ENCODE assay signal across 8 mouse cellular contexts in the genomic region with DNA sequence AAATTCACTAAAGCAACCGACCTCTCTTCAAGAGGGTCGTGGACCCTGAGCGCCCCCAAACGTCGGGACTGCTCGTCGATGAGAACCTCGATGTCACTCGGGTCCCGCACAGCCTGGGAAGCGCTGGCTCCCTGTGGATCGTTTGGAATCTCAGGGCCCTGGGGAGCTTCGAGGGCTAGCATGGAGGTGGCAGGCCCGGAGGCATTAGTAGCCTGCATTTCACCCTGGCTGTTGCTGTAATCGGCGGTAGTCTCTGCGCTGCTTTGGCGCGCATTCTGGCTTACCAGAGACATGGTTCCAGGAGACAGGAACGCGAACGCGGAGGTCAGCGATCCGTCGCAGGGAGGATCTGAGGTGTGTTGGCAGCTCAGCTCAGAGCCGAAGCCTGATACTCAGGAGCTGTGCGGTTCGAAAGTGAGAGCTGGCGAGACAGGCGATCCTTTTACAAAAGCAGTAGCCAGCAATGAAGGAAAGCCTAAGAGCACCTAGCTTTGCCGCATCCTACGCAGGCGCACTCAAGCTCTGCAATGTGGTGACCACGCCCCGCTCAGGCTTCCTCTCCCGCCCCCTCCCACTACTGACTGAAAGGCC. TPM values are rescaled to one million over a fixed set of nuclear protein-coding genes. Genes with fewer than 3 reads are reported as not detected.
DNase-seq lines count a peak whose midpoint lies in the region; ATAC-seq and TF ChIP-seq lines count a peak whose summit lies in the region.

A gene (minus strand): TSS at position 517 of the 591 bp plus-strand sequence.

- H3K4me3 ChIP-seq in kidney, postnatal 0 days (replicated peaks; ENCODE audit: low read depth, low read length): peak within 1 kb of the TSS; percentile 37
- peak within 1 kb of the TSS; percentile 46 for H3K4me3 ChIP-seq in liver, embryonic 13.5 days (replicated peaks)
- H3K4me3 ChIP-seq in neural tube, embryonic 13.5 days: peak within 1 kb of the TSS; percentile 48

- no peaks in the 10 kb centered on the region for H3K4me1 ChIP-seq in kidney, postnatal 0 days (replicated peaks; ENCODE audit: insufficient read depth, low read length)
- no peaks in the 10 kb centered on the region for H3K4me1 ChIP-seq in liver, embryonic 13.5 days (replicated peaks)
- H3K4me1 ChIP-seq in neural tube, embryonic 13.5 days (replicated peaks): no peaks in the 10 kb centered on the region

- TF ChIP-seq CTCF in kidney, postnatal 0 days (IDR thresholded peaks at IDR 0.05; ENCODE audit: low read depth): peak; percentile 30; the same call in 1 of the 2 replicates

- DNase-seq in left cerebral cortex, adult 18-20 months (ENCODE audit: low spot score in 2 of 2): peak; percentile 18 to 36
- DNase-seq in left cerebral cortex, adult 11 months (ENCODE audit: low spot score): no peak
- DNase-seq in cerebellum, postnatal 14 days: peak; percentile 62 to 67
- DNase-seq in frontal cortex, postnatal 14 days (ENCODE audit: low spot score in 2 of 2): peak; percentile 12 to 13
- peak; percentile 46 for DNase-seq in kidney, postnatal 0 days (ENCODE audit: low spot score)
- no peak for DNase-seq in liver, embryonic 13.5 days
- DNase-seq in yolk sac, embryonic 10.5 days (ENCODE audit: low spot score): peak; percentile 16

- no peaks in the 10 kb centered on the region for H3K9me3 ChIP-seq in kidney, postnatal 0 days (replicated peaks; ENCODE audit: low read length)
- H3K9me3 ChIP-seq in liver, embryonic 13.5 days (replicated peaks): no peaks in the 10 kb centered on the region
- H3K9me3 ChIP-seq in neural tube, embryonic 13.5 days: no peaks in the 10 kb centered on the region

- no peak for ATAC-seq in kidney, postnatal 0 days (replicated peaks; ENCODE audit: low FRiP score, low read depth)
- ATAC-seq in liver, embryonic 13.5 days (ENCODE audit: low read depth): no peak
- ATAC-seq in neural tube, embryonic 13.5 days (ENCODE audit: low read depth): peak; percentile 96

- H3K27ac ChIP-seq in kidney, postnatal 0 days: no peak within 1 kb of the TSS
- no peak within 1 kb of the TSS for H3K27ac ChIP-seq in liver, embryonic 13.5 days
- peak within 1 kb of the TSS; percentile 77; the same call in 1 of the 2 replicates for H3K27ac ChIP-seq in neural tube, embryonic 13.5 days (replicated peaks)

- WGBS in kidney, postnatal 0 days: 28% methylated on average over 37 of the region's 37 CpGs
- 19% methylated on average over 37 of the region's 37 CpGs for WGBS in liver, embryonic 13.5 days (ENCODE audit: insufficient replicate concordance)
- 23% methylated on average over 37 of the region's 37 CpGs for WGBS in neural tube, embryonic 13.5 days

- H3K27me3 ChIP-seq in kidney, postnatal 0 days (ENCODE audit: insufficient read depth, low read length): peaks cover 5% of the 10 kb centered on the region; the same call in 1 of the 2 replicates
- peaks cover 7% of the 10 kb centered on the region for H3K27me3 ChIP-seq in liver, embryonic 13.5 days
- peaks cover 72% of the 10 kb centered on the region for H3K27me3 ChIP-seq in neural tube, embryonic 13.5 days

- 0 out of 2 replicates have a peak within 1 kb of the TSS, but pooled peaks have one; percentile 18 for H3K9ac ChIP-seq in kidney, postnatal 0 days (ENCODE audit: low read depth, low read length)
- H3K9ac ChIP-seq in liver, embryonic 13.5 days: 0 out of 2 replicates have a peak within 1 kb of the TSS, but pooled peaks have one; percentile 29
- peak within 1 kb of the TSS; percentile 71 for H3K9ac ChIP-seq in neural tube, embryonic 13.5 days

- no peaks in the 10 kb centered on the region for H3K36me3 ChIP-seq in kidney, postnatal 0 days (ENCODE audit: insufficient read depth, low read length)
- no peaks in the 10 kb centered on the region for H3K36me3 ChIP-seq in liver, embryonic 13.5 days
- H3K36me3 ChIP-seq in neural tube, embryonic 13.5 days: no peaks in the 10 kb centered on the region

- peak within 1 kb of the TSS; percentile 56 for H3K4me2 ChIP-seq in kidney, postnatal 0 days (ENCODE audit: low read length)
- H3K4me2 ChIP-seq in liver, embryonic 13.5 days: peak within 1 kb of the TSS; percentile 56
- H3K4me2 ChIP-seq in neural tube, embryonic 13.5 days: peak within 1 kb of the TSS; percentile 53

RNA-seq across cellular contexts. Expression of the gene that starts here (rescaled TPM):
- total RNA-seq in left cerebral cortex, adult 18-20 months (2021): 1 to 10 TPM; 5.9 TPM
- 1.0 and 1.3 TPM in 2 replicates for polyA plus RNA-seq in kidney, postnatal 0 days (2015; fragmentation: Nextera tagmentation; extraction: Ambion mirVana)
- polyA plus RNA-seq in liver, embryonic 13.5 days (2015; fragmentation: Nextera tagmentation; extraction: Ambion mirVana): 0.10 and 0.35 TPM in 2 replicates
- 17.6 and 19.3 TPM in 2 replicates for polyA plus RNA-seq in neural tube, embryonic 13.5 days (2015; fragmentation: Nextera tagmentation; extraction: Ambion mirVana)

Comparison
In these comparisons a context has a peak if more than half of its experiments do, and no peak if none do; other contexts are left out.
1. DNase-seq: peak in left cerebral cortex, adult 18-20 months (2 of 2), cerebellum, postnatal 14 days (2 of 2), frontal cortex, postnatal 14 days (2 of 2), kidney, postnatal 0 days (single experiment) and yolk sac, embryonic 10.5 days (single experiment); none in left cerebral cortex, adult 11 months (single experiment) and liver, embryonic 13.5 days (single experiment).
2. H3K9ac ChIP-seq: peak in every context shown above with its lines; median percentile 71 in neural tube, embryonic 13.5 days; 29 in liver, embryonic 13.5 days; 18 in kidney, postnatal 0 days.
3. Peak in every context shown above with its lines, with median percentiles within 50 percentile points of each other: H3K4me2 ChIP-seq and H3K4me3 ChIP-seq.